Mouse (Mus musculus): ENCODE measurements at regions not wholly inside any gene's neighbourhood (a gene's known extent, or its start where the extent isn't known, plus 50 kb on each side); places are given as distances from the start of the nearest gene placed in this dataset.
A peak's percentile ranks its signal among the peaks of the same experiment; 100 is the strongest.

GRCm38 (mm10) chr19:28205691-28206090 lies 194.7 kb upstream of the Rfx3 start:
- H3K27ac ChIP-seq (replicated peaks; ENCODE audit: insufficient read depth, low read depth, low read length), result no peak overlapping the region
- no peaks in the 10 kb centered on the region for H3K4me1 ChIP-seq (ENCODE audit: control insufficient read depth, insufficient read depth, low read length)
- H3K36me3 ChIP-seq (ENCODE audit: control insufficient read depth, insufficient read depth, low read length), result no peaks in the 10 kb centered on the region
- TF ChIP-seq POLR2A (IDR thresholded peaks at IDR 0.05; ENCODE audit: extremely low read depth, insufficient read depth, low read length) (no peak), CTCF (IDR thresholded peaks at IDR 0.05; ENCODE audit: low read depth, low read length) (no peak)
- H3K27me3 ChIP-seq (ENCODE audit: control insufficient read depth, insufficient read depth, low read length), result no peaks in the 10 kb centered on the region
- H3K79me2 ChIP-seq (ENCODE audit: control insufficient read depth, insufficient read depth, low read length), result no peaks in the 10 kb centered on the region
- no peak for DNase-seq (ENCODE audit: extremely low read depth, low read depth, low spot score)
- WGBS, result 84% methylated on average over 4 of the region's 4 CpGs
- no peak overlapping the region for H3K9ac ChIP-seq (ENCODE audit: low read depth, low read length)
- H3K4me3 ChIP-seq (ENCODE audit: insufficient read depth, low read depth, low read length), result no peak overlapping the region

DNA sequence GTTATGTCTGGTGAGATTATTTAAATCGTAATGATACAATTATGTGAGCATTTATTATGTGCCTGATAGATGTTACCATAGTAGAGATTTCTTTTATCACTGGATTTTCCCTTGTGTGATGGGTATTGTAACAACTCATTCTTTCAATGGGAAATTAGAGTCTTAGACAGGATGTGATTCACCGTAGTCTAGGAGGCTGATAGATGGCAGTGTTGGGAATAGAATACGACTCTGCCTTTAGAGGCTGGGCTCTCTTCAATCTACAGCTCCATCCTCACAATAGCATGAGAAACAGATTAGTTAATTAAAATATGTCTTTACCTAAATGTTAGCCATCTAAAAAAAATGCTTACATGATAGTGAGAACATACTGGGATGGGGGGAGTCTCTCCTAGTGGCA lies 192.8 kb upstream of the Rfx3 start:
- no peak for DNase-seq (ENCODE audit: extremely low read depth, low read depth, low spot score)
- H3K27ac ChIP-seq (replicated peaks; ENCODE audit: insufficient read depth, low read depth, low read length), result no peak overlapping the region

DNA sequence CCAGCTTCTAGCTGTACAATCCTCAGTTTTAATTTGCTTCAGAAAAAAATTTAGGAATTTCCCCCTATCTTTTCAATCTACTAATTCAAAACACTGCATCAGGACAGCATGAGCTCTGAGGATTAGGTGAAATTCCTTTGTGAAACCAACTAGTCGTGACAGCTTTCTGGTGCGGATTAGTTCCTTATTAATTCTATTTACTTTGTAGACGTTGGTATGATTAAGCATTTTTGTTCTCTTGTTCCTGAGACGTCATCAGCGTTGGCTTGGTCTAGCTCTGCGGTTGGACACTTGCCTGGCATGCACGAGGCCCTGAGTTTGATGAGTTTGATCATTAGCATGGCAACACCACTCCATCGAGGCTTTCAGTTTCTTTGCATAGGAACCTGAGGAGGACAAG lies 188.4 kb upstream of the Rfx3 start:
- Histone ChIP-seq H3K4me3 (ENCODE audit: insufficient read depth, low read depth, low read length) (no peak overlapping the region), H3K27ac (replicated peaks; ENCODE audit: insufficient read depth, low read depth, low read length) (no peak overlapping the region), H3K79me2 (ENCODE audit: control insufficient read depth, insufficient read depth, low read length) (no peaks in the 10 kb centered on the region), H3K36me3 (ENCODE audit: control insufficient read depth, insufficient read depth, low read length) (no peaks in the 10 kb centered on the region), H3K27me3 (ENCODE audit: control insufficient read depth, insufficient read depth, low read length) (no peaks in the 10 kb centered on the region), H3K9ac (ENCODE audit: low read depth, low read length) (no peak overlapping the region), H3K4me1 (ENCODE audit: control insufficient read depth, insufficient read depth, low read length) (no peaks in the 10 kb centered on the region)
- 72% methylated on average over 8 of the region's 8 CpGs for WGBS
- TF ChIP-seq CTCF (IDR thresholded peaks at IDR 0.05; ENCODE audit: low read depth, low read length) (no peak), POLR2A (IDR thresholded peaks at IDR 0.05; ENCODE audit: extremely low read depth, insufficient read depth, low read length) (no peak)
- no peak for DNase-seq (ENCODE audit: extremely low read depth, low read depth, low spot score)

More for the DNA sequence above, 192.8 kb upstream of the Rfx3 start:
- Histone ChIP-seq H3K4me1 (ENCODE audit: control insufficient read depth, insufficient read depth, low read length) (no peaks in the 10 kb centered on the region), H3K4me3 (ENCODE audit: insufficient read depth, low read depth, low read length) (no peak overlapping the region), H3K79me2 (ENCODE audit: control insufficient read depth, insufficient read depth, low read length) (no peaks in the 10 kb centered on the region), H3K9ac (ENCODE audit: low read depth, low read length) (no peak overlapping the region), H3K27me3 (ENCODE audit: control insufficient read depth, insufficient read depth, low read length) (no peaks in the 10 kb centered on the region), H3K36me3 (ENCODE audit: control insufficient read depth, insufficient read depth, low read length) (no peaks in the 10 kb centered on the region)
- TF ChIP-seq POLR2A (IDR thresholded peaks at IDR 0.05; ENCODE audit: extremely low read depth, insufficient read depth, low read length) (no peak), CTCF (IDR thresholded peaks at IDR 0.05; ENCODE audit: low read depth, low read length) (no peak)
- WGBS, result 69% methylated on average over 3 of the region's 3 CpGs

DNA sequence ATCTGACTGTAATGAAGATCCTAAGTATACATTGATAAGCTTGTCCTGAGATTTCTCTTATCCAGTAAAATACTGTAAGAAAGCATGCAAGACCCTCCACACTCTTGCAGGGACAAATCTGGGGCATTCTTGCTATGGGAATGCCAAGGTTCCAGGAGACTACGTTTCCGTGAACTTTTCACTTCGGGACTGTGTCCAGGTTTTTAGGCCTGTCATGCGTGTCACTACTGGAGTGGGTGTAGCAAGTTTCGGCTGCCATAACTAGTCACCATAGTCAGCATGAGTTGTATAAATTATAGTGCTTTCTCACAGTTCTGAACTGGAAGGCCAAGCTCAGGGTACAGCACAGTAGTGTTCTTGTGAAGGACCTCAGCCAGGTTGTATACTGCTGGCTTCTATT lies 185.9 kb upstream of the Rfx3 start:
- no peak overlapping the region for H3K4me3 ChIP-seq (ENCODE audit: insufficient read depth, low read depth, low read length)
- H3K36me3 ChIP-seq (ENCODE audit: control insufficient read depth, insufficient read depth, low read length), result no peaks in the 10 kb centered on the region
- WGBS, result 97% methylated on average over 5 of the region's 5 CpGs
- H3K27ac ChIP-seq (replicated peaks; ENCODE audit: insufficient read depth, low read depth, low read length), result no peak overlapping the region
- no peak overlapping the region for H3K9ac ChIP-seq (ENCODE audit: low read depth, low read length)
- no peak for TF ChIP-seq CTCF (IDR thresholded peaks at IDR 0.05; ENCODE audit: low read depth, low read length)
- no peak for TF ChIP-seq POLR2A (IDR thresholded peaks at IDR 0.05; ENCODE audit: extremely low read depth, insufficient read depth, low read length)
- no peaks in the 10 kb centered on the region; the same call in 1 of the 2 replicates for H3K4me1 ChIP-seq (ENCODE audit: control insufficient read depth, insufficient read depth, low read length)
- no peak for DNase-seq (ENCODE audit: extremely low read depth, low read depth, low spot score)
- no peaks in the 10 kb centered on the region for H3K79me2 ChIP-seq (ENCODE audit: control insufficient read depth, insufficient read depth, low read length)
- no peaks in the 10 kb centered on the region for H3K27me3 ChIP-seq (ENCODE audit: control insufficient read depth, insufficient read depth, low read length)

- Histone ChIP-seq H3K27ac (replicated peaks; ENCODE audit: insufficient read depth, low read depth, low read length) (no peak overlapping the region), H3K27me3 (ENCODE audit: control insufficient read depth, insufficient read depth, low read length) (no peaks in the 10 kb centered on the region), H3K4me1 (ENCODE audit: control insufficient read depth, insufficient read depth, low read length) (no peaks in the 10 kb centered on the region; the same call in 1 of the 2 replicates), H3K9ac (ENCODE audit: low read depth, low read length) (no peak overlapping the region), H3K79me2 (ENCODE audit: control insufficient read depth, insufficient read depth, low read length) (no peaks in the 10 kb centered on the region), H3K36me3 (ENCODE audit: control insufficient read depth, insufficient read depth, low read length) (no peaks in the 10 kb centered on the region), H3K4me3 (ENCODE audit: insufficient read depth, low read depth, low read length) (no peak overlapping the region)
- TF ChIP-seq CTCF (IDR thresholded peaks at IDR 0.05; ENCODE audit: low read depth, low read length) (no peak), POLR2A (IDR thresholded peaks at IDR 0.05; ENCODE audit: extremely low read depth, insufficient read depth, low read length) (no peak)
- WGBS, result 46% methylated on average over 3 of the region's 3 CpGs
- DNase-seq (ENCODE audit: extremely low read depth, low read depth, low spot score), result peak; percentile 78
Measured at GRCm38 (mm10) chr19:28192248-28192647, 181.3 kb upstream of the Rfx3 start.

- TF ChIP-seq CTCF (IDR thresholded peaks at IDR 0.05; ENCODE audit: low read depth, low read length) (no peak), POLR2A (IDR thresholded peaks at IDR 0.05; ENCODE audit: extremely low read depth, insufficient read depth, low read length) (no peak)
- Histone ChIP-seq H3K27me3 (ENCODE audit: control insufficient read depth, insufficient read depth, low read length) (no peaks in the 10 kb centered on the region), H3K27ac (replicated peaks; ENCODE audit: insufficient read depth, low read depth, low read length) (no peak overlapping the region), H3K79me2 (ENCODE audit: control insufficient read depth, insufficient read depth, low read length) (no peaks in the 10 kb centered on the region), H3K4me1 (ENCODE audit: control insufficient read depth, insufficient read depth, low read length) (no peaks in the 10 kb centered on the region; the same call in 1 of the 2 replicates), H3K9ac (ENCODE audit: low read depth, low read length) (no peak overlapping the region), H3K36me3 (ENCODE audit: control insufficient read depth, insufficient read depth, low read length) (no peaks in the 10 kb centered on the region), H3K4me3 (ENCODE audit: insufficient read depth, low read depth, low read length) (no peak overlapping the region)
- WGBS, result 61% methylated on average over 9 of the region's 9 CpGs
- DNase-seq (ENCODE audit: extremely low read depth, low read depth, low spot score), result peak; percentile 61
Measured at GRCm38 (mm10) chr19:28191428-28192116, 180.6 kb upstream of the Rfx3 start.
